Mouse (Mus musculus) ES-CJ7 (cell line): Measurements from ENCODE around the gene Pld1.

Source experiments
- DNase-seq: peaks from one replicate; pipeline ENCODE4 v3.0.0; 2011; ENCODE audit warnings: low read depth, low spot score

Pld1 gene

GRCm38 (mm10) chr3:27938381-27939323 lies at the start of gene Pld1:
Pld1 (plus strand) TSS chr3:27938695.
- DNase-seq = peak; percentile 23

GRCm38 (mm10) chr3:27896318-27896892 lies 42.1 kb upstream of the Pld1 start, which contains the start of gene Tmem212:
Tmem212 (minus strand) TSS chr3:27896368.
- DNase-seq = no peak

- DNase-seq = no peak
Observed at GRCm38 (mm10) chr3:27898178-27898577, 40.3 kb upstream of the Pld1 start.

- no peak for DNase-seq
Observed at GRCm38 (mm10) chr3:27899012-27899726, 39.3 kb upstream of the Pld1 start.

GRCm38 (mm10) chr3:27901846-27902245 lies 36.6 kb upstream of the Pld1 start:
- peak; percentile 64 for DNase-seq

- DNase-seq = no peak
Observed at GRCm38 (mm10) chr3:27904659-27905330, 33.7 kb upstream of the Pld1 start.

GRCm38 (mm10) chr3:27906647-27907209 lies 31.8 kb upstream of the Pld1 start:
- no peak for DNase-seq

GRCm38 (mm10) chr3:27907301-27907700 lies 31.2 kb upstream of the Pld1 start:
- DNase-seq = no peak

GRCm38 (mm10) chr3:27908316-27908715 lies 30.2 kb upstream of the Pld1 start:
- DNase-seq = no peak

- DNase-seq = no peak
Observed at GRCm38 (mm10) chr3:27909016-27909415, 29.5 kb upstream of the Pld1 start.

GRCm38 (mm10) chr3:27918656-27919436 lies 19.6 kb upstream of the Pld1 start:
- DNase-seq = no peak

GRCm38 (mm10) chr3:27921268-27922020 lies 17.1 kb upstream of the Pld1 start:
- DNase-seq = peak; percentile 32

GRCm38 (mm10) chr3:27924037-27924436 lies 14.5 kb upstream of the Pld1 start:
- no peak for DNase-seq

- DNase-seq = no peak
Observed at GRCm38 (mm10) chr3:27929219-27929618, 9.3 kb upstream of the Pld1 start.

GRCm38 (mm10) chr3:27932391-27932790 lies 6.1 kb upstream of the Pld1 start:
- no peak for DNase-seq

GRCm38 (mm10) chr3:27935644-27936043 lies 2.9 kb upstream of the Pld1 start:
- DNase-seq = peak; percentile 94

GRCm38 (mm10) chr3:27936731-27937130 lies 1.8 kb upstream of the Pld1 start:
- DNase-seq = peak; percentile 40

- DNase-seq = no peak
Observed at GRCm38 (mm10) chr3:27937144-27938110, 1.1 kb upstream of the Pld1 start.

GRCm38 (mm10) chr3:27941634-27942033 lies 3.1 kb downstream of the Pld1 start:
- DNase-seq = no peak
